22 mouse cellular contexts compared by ENCODE assay signal in genomic region chr6:91184776-91185175, GRCm38 (mm10). TPM values are rescaled to one million over a fixed set of nuclear protein-coding genes. Genes with fewer than 3 reads are reported as not detected.
DNase-seq lines count a peak whose midpoint lies in the region; ATAC-seq and TF ChIP-seq lines count a peak whose summit lies in the region.
"Had no signal": no experiment of that assay in that cellular context is flagged by ENCODE, and none has a peak within 500 bp of the region (broad histone marks: within the 10 kb centered on the region; RNA-seq: fewer than 3 reads in every experiment).

No protein-coding gene starts in this region.

- peak; percentile 67 for DNase-seq in gastrocnemius, adult 2 months
- DNase-seq in gastrocnemius, postnatal 10 days, result no peak
- DNase-seq in heart, adult 11 months, result peak; percentile 93
- no peak for DNase-seq in heart, postnatal 36 days
- no peak for DNase-seq in limb, embryonic 10.5 days (ENCODE audit: low spot score)
- DNase-seq in skeletal muscle tissue, adult 2 months (ENCODE audit: low read depth, low spot score), result peak; percentile 48
- DNase-seq: adrenal gland, adult 8-10 months; adrenal gland, postnatal 36 days; B cell, adult 2 months; cerebellum, adult 11-12 months; cerebellum, adult 2 months; cerebellum, adult 9-10 months; cerebellum, postnatal 10 days; cerebellum, postnatal 25 days had no signal

- peak overlapping the region; percentile 85 for H3K27ac ChIP-seq in gastrocnemius, adult 2 months
- H3K27ac ChIP-seq in limb, embryonic 10.5 days, result peak overlapping the region; percentile 38; the same call in 1 of the 2 replicates
- no peak overlapping the region for H3K27ac ChIP-seq in midbrain, embryonic 13.5 days
- H3K27ac ChIP-seq: embryonic facial prominence, embryonic 10.5 days; embryonic facial prominence, embryonic 12.5 days; forebrain, embryonic 13.5 days had no signal

- peaks cover 36% of the 10 kb centered on the region for H3K4me1 ChIP-seq in limb, embryonic 10.5 days
- H3K4me1 ChIP-seq in midbrain, embryonic 13.5 days (replicated peaks), result peaks cover 10% of the 10 kb centered on the region; the same call in 1 of the 2 replicates

- H3K4me3 ChIP-seq in gastrocnemius, adult 2 months, result no peak overlapping the region
- H3K4me3 ChIP-seq in limb, embryonic 10.5 days, result no peak overlapping the region
- no peak overlapping the region for H3K4me3 ChIP-seq in midbrain, embryonic 13.5 days (replicated peaks)
- H3K4me3 ChIP-seq: embryonic facial prominence, embryonic 10.5 days; embryonic facial prominence, embryonic 12.5 days; forebrain, embryonic 13.5 days had no signal

- intact Hi-C loops in gastrocnemius, adult 2 months (cut with DNase I), result loop anchor here (5.0 kb wide), 1 partner anchor 33 kb away; no protein-coding TSS in a partner anchor
- intact Hi-C loops in heart, postnatal 36 days (cut with DNase I), result no loop called here

- 0 out of 2 replicates have a peak, but pooled peaks cover 5% of the 10 kb centered on the region for H3K27me3 ChIP-seq in limb, embryonic 10.5 days (ENCODE audit: low read depth, poor library complexity, severe bottlenecking)
- no peaks in the 10 kb centered on the region for H3K27me3 ChIP-seq in midbrain, embryonic 13.5 days
- H3K27me3 ChIP-seq: embryonic facial prominence, embryonic 12.5 days; forebrain, embryonic 13.5 days; Patski had no signal

- H3K36me3 ChIP-seq in limb, embryonic 10.5 days, result no peaks in the 10 kb centered on the region
- H3K36me3 ChIP-seq in midbrain, embryonic 13.5 days, result no peaks in the 10 kb centered on the region
- H3K36me3 ChIP-seq: embryonic facial prominence, embryonic 10.5 days; embryonic facial prominence, embryonic 12.5 days; G1E had no signal

- 66% methylated on average over 3 of the region's 3 CpGs for WGBS in limb, embryonic 10.5 days
- WGBS in midbrain, embryonic 13.5 days, result 75% methylated on average over 3 of the region's 3 CpGs

- H3K9ac ChIP-seq in midbrain, embryonic 13.5 days (replicated peaks), result no peak overlapping the region
- H3K9ac ChIP-seq: embryonic facial prominence, embryonic 12.5 days; forebrain, embryonic 13.5 days had no signal

- no peak overlapping the region for H3K4me2 ChIP-seq in midbrain, embryonic 13.5 days (replicated peaks)
- H3K4me2 ChIP-seq: embryonic facial prominence, embryonic 12.5 days; forebrain, embryonic 13.5 days had no signal

- H3K9me3 ChIP-seq in limb, embryonic 10.5 days (replicated peaks), result no peaks in the 10 kb centered on the region
- H3K9me3 ChIP-seq in midbrain, embryonic 13.5 days, result no peaks in the 10 kb centered on the region
- H3K9me3 ChIP-seq: embryonic facial prominence, embryonic 10.5 days; embryonic facial prominence, embryonic 12.5 days; forebrain, embryonic 13.5 days; G1E had no signal

- TF ChIP-seq CTCF in gastrocnemius, adult 2 months (IDR thresholded peaks at IDR 0.05), result no peak

- no peak for ATAC-seq in midbrain, embryonic 13.5 days
- ATAC-seq: activated CD4-positive, CD25-positive, alpha-beta regulatory T cell, adult 4 months; CD4-positive, CD25-positive, alpha-beta regulatory T cell, adult 4 months; forebrain, embryonic 13.5 days; Patski had no signal

RNA-seq across cellular contexts. Expression of gene Fbln2, which starts 27.5 kb away (rescaled TPM):
- total RNA-seq in gastrocnemius, adult 2 months (2021), result 10 to 100 TPM; 43.6 to 64.7 TPM
- 10 to 100 TPM; 63.3 to 73.2 TPM for total RNA-seq in gastrocnemius, postnatal 10 days (2021)
- total RNA-seq in heart, postnatal 36 days (2021), result 10 to 100 TPM; 65.7 to 83.2 TPM
- 61.9 and 101 TPM in 2 replicates for polyA plus RNA-seq in limb, embryonic 10.5 days (2016; fragmentation: Nextera tagmentation; extraction: Ambion mirVana)
- polyA plus RNA-seq in midbrain, embryonic 13.5 days (2015; fragmentation: Nextera tagmentation; extraction: Ambion mirVana), result 10.8 and 11.1 TPM in 2 replicates
- polyA plus RNA-seq: G1E had no signal

RNA-seq across cellular contexts. Expression of gene Hdac11, which starts 28.3 kb away (rescaled TPM):
- 1 to 10 TPM; 5.1 to 6.5 TPM for total RNA-seq in gastrocnemius, adult 2 months (2021)
- total RNA-seq in gastrocnemius, postnatal 10 days (2021), result 10 to 100 TPM; 14.1 to 17.2 TPM
- total RNA-seq in heart, postnatal 36 days (2021), result 10 to 100 TPM; 15.7 to 16.7 TPM
- 10.0 and 12.8 TPM in 2 replicates for polyA plus RNA-seq in limb, embryonic 10.5 days (2016; fragmentation: Nextera tagmentation; extraction: Ambion mirVana)
- polyA plus RNA-seq in midbrain, embryonic 13.5 days (2015; fragmentation: Nextera tagmentation; extraction: Ambion mirVana), result 28.8 and 32.1 TPM in 2 replicates

Comparison
In these comparisons a context has a peak if more than half of its experiments do, and no peak if none do; other contexts are left out.
1. DNase-seq: peak in gastrocnemius, adult 2 months (single experiment), heart, adult 11 months (single experiment) and skeletal muscle tissue, adult 2 months (single experiment); none in gastrocnemius, postnatal 10 days (single experiment), heart, postnatal 36 days (0 of 2) and limb, embryonic 10.5 days (single experiment).